Mouse (Mus musculus) T-helper 2 cell (primary cell): ENCODE results near the gene Tbcb.
"Not testable (repeated sequence)": the region's sequence is repeated elsewhere in the genome, so short reads cannot be mapped to it uniquely, and the experiment has no call there.

ENCODE experiments used
- in situ Hi-C: fragments of 300-600 bp; cut with MboI, MseI; formaldehyde crosslinking; loops from one replicate; pipeline ENCODE4 v1.15.1; 2025; ENCODE audit warnings: high pct_unique_total_duplicates

The Tbcb gene

DNA sequence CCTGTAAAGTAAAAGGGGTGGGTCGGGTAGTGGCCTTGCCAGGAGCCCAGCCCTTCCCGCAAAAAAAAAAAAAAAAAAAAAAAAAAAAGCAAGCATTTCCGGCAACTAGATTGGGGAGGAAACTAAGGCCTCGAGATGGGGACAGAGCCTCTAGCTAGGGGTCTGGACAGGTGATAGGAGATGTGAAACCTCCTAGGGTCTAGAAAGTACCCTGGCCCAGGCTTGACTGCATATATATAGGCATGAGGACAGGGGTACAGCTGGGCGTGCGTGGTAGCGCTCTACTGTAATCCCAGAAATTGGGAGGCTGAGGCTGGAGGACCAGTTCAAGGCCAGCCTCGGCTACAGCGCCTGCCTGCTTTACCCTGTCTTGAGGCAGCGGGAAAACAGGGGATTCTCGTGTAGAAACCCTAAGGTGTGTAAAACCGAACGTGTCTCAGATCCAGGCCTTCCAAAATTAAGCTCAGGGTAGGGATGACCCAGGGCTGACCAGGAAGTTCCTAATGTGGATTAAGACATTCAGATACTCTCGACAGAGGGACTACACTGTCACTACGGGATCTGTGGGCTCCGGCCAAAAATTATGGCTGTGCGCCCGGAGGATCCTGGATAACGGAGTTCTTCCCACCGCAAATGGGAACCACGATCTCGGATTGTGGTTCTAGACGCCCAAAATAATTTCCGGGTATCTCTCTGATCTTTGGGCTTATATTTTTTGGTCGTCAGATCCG is 37.8 kb downstream of the Tbcb start:
- in situ Hi-C loops, result no loop called here

DNA sequence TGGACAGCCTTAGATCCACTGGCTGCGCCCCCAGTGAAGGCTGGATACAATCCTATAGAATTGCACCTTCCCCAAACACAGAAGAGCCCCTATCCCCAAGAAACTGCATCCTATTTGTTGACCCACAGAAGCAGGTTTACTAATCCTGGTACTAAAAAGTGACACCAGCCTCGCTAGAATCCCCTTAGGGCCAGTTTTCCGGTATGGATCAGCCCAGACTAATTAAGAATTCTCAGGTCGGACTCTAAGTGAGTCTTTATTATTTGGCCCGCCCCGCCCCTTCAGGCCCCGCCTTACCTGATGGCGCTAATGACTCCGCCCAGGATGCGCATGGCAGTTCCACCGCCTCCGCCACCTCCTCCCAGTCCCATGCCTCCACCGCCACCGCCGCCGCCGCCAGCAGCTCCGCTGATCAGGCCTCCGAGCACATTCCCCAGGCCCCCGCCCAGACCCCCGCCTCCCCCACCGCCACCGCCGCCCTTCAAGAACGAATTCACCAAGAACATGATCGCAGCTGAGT is 38.4 kb downstream of the Tbcb start:
- in situ Hi-C loops, result no loop called here

DNA sequence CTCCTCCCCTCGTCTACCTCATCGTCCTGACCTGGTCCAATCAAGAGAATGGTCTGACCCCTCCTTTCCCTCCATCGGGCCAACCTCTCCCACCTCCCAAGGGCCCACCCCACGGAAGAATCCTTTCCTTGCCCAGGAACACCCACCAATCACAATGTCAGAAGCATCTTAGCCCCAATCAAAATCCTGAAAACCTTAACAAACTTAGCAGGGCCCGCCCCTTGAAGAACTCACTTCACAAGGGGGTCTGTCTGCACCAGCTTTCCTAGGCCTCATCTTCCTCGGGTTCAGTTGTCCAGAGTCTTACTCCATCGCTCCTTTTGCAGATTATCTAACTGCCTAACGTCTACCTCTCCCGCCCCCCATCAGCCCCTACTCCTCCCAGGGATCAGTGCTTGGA is 39.1 kb downstream of the Tbcb start:
- in situ Hi-C loops, result no loop called here

DNA sequence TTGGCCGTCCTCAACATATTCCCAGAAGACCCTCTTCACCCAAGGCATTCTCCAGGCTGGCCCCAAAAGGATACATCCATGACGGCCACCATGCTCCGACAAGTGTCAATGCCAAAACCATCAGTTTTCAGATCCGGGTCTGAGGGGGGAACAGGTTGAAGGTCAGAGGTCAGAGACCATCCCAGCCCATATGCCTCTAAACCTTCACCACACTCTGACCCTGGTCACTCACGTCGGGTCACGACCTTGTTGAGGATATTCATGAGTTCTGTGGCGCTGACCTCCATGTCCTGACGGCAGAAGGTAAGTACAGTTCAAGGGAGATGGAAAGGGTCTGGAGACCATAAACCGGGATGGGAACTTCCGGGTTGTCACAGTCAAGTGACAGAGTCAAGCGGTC is 40.0 kb downstream of the Tbcb start:
- in situ Hi-C loops, result no loop called here

DNA sequence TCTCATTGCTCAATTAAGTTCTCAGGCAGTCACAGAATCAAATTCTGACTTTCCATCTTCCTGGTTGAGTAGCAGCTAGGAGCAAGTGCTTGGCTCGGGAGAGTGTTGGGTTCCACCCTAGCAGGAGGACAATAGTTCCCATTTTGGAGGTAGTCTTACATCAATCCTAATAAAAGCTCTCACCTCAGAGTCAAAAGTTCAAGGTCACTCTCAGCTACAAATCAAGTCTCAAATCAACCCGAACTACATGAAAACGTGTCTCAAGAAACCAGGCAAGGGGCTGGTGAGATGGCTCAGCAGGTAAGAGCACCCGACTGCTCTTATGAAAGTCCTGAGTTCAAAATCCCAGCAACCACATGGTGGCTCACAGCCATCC is 43.0 kb downstream of the Tbcb start:
- in situ Hi-C loops, result no loop called here

DNA sequence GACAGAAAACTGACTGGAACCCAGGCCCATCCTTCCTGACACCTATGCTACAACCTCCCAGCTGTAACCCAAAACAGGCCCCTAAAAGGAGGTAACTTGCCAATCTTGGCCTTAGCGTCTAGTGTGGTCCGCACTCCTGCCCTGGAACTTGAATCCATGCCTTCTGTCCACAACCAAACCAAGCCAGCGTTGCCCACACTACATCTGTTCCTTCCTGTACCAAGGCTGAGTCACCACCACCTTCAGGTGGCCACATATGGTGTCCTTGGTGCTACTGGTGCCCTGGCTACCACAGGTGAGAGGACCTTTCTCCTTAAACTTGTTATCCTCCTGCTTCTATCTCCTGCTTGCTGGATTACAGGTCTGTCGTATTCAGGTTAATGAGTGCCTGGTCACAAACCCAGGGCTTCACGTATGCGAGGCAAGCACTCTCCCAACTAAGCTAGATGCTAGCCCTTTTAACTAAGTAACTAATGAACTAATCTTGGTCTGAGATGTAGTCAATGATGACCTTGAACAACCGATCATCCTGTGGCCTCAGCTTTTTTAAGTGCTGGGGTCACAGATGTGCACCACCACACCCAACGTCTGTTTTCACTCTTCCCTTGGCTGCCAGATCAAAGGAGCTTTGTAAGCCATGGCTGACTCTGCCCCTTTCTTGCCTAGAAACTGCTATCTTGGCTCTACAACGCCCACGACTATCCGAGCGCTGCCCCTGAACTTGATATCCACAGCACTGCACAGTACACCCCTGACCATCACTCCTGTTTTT is 43.5 kb downstream of the Tbcb start:
- in situ Hi-C loops, result no loop called here

DNA sequence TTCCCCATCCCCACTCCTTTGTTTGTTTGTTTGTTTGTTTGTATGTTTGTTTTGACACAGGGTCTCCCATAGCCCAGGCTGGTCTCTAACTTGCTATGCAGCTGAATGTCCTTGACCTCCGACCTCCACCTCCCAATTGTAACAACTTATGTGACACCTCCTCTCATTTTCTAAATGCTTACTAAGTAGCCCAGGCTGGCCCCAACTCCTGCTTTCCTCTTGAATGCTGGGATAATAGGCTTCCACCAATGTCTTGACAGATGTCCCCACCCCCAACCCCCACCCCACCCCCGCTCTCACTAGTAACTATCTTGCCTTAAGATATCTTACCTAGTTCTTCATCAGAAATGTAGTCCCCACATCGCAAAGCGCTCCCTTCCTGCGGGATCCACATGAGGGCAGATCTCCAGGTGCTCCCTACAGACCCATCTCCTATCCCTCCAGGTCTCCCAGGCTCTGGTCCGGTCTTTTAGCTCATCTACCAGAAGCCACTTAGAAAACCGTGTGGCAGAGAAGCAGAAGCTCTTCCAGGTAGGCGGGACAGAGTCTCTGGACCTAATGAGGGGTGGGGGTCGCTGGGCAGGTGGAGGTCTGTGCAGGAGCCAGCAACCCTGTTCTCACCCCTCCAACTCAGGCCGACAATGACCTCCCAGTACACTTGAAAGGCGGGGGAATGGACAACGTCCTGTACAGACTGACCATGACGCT is 47.3 kb downstream of the Tbcb start:
- in situ Hi-C loops, result no loop called here

DNA sequence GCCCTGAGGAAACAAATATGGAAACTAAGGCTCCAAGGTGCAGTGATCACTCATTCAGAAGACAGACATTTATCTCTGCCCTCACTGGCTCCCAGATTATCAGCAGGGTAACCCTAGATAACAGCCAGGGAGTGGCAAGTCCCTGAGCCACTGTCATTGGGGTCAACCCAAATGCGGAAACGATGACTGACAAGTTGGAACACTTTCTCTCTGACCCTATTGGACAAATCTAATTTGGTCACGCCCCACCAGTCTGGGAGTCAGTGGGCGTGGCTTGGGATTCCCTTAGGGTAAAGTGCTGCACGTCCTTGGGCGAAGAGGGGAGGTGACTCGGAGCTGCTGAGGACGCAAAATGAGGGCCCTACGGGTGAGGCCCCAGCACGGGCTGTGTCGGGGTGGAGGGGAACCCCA is 48.2 kb downstream of the Tbcb start, which contains the start of gene Cox7a1:
Gene Cox7a1, plus strand, starts transcription at position 266 of the 411 bp plus-strand sequence.
- in situ Hi-C loops, result no loop called here

DNA sequence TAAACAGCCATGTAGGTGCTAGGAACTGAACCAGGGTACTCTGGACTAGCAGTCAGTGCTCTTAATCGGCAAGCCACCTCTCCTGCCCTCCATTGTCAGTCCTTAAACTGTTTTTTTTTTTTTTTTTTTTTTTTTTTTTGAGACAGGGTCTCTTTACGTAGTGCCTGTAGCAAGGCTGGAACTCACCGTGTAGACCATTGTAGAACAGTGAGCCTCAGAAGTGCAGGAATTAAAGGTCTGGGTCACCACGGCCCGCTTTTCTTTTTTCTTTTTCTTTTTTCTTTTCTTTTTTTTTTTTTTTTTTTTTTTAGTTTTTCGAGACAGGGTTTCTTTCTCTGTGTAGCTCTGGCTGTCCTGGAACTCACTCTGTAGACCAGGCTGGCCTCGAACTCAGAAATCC is 48.9 kb downstream of the Tbcb start:
- in situ Hi-C loops, result not testable (repeated sequence)

DNA sequence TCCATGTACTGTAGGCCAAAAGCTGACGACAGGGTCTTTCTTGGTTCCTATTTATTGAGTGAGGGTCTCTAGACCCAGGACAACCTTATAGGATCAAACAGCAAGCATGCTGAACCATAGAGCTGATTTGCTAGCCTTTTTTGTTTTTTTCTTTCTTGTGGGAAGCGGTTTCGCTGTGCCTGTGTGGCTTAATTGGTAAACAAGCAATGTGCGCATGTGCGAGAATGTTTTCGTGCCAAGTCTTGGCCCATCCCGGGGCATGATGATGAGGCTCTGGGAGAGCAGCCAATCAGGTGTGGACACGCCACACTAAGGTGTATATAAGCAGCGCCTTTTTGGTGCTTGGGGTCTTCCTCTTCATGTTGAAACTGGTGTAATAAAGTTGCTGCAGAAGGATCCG is 50.1 kb downstream of the Tbcb start:
- in situ Hi-C loops, result not testable (repeated sequence)

DNA sequence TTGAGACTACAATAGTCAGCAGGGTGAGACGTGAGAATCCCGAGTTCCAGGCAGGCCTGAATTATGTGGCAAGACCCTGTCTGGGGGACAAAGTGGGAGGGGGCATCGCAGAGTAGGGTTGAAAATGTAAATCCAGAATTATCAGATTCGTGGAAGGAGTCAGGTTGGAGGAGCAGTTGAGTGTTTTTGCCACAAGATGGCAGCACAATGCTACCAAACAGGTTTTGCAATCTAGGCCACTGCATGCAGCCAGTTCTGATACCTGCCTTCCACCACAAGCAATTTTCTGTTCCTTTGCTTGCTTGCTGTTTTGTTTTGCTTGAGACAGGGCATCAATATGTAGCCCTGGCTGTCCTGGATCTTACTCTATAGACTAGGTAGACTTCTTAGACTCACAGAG is 50.8 kb downstream of the Tbcb start:
- in situ Hi-C loops, result no loop called here

DNA sequence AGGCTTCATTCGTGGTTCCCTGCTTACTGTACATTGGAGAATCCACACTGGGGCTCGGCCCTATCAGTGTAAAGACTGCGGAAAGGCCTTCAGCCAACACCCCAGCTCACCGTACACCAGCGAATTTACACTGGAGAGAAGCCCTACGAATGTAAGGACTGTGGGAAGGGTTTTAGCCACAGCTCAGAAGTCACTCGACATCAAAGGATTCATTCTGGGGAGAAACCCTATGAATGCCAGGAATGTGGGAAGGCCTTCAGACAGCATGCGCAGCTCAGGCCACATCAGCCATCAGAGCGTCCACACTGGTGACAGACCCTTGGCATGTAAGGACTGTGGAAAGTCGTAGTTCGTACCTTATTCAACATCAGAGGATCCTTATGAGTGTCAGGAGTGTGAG is 53.8 kb downstream of the Tbcb start:
- in situ Hi-C loops, result loop anchor here (5.0 kb wide), 1 partner anchor 34 kb away; no protein-coding TSS in a partner anchor

DNA sequence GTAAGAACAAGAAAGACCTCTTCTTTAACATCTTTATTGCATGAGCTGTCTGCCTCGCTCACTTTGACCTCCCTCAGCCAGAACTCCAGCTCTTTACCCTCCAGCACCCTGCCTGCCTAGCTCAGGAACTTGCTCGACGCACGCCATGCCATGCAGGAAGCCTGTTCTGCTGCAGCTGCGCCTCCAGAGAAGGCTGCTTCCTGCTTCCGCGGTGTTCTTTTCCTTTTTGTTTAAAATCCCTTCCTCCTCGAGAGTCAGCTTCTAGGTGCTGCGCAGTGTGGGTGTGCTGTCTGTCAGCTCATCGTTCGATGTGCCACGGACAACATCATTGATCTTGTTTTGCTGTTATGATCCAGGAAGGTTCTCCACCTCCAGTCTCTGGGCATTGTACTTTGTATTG is 55.6 kb downstream of the Tbcb start:
- in situ Hi-C loops, result loop anchor here (5.0 kb wide), 1 partner anchor 36 kb away; no protein-coding TSS in a partner anchor
